Mouse (Mus musculus) kidney, embryonic 14.5 days (tissue): ENCODE data around the gene Itpkc. TPM values are rescaled to one million over a fixed set of nuclear protein-coding genes. Genes with fewer than 3 reads are reported as not detected.
A peak's percentile ranks its signal among the peaks of the same experiment; 100 is the strongest.
"Not testable (repeated sequence)": the region's sequence is repeated elsewhere in the genome, so short reads cannot be mapped to it uniquely, and the experiment has no call there.

Experiments
- ATAC-seq: fragments of 200-750 bp; cut with Nextera tagmentation; 2 replicates; pipeline ENCODE4 v1.8.0; 2017; ENCODE audit warnings: moderate number of reproducible peaks, mild to moderate bottlenecking, moderate TSS enrichment, moderate library complexity; ENCODE audit not compliant: low FRiP score, low TSS enrichment
- H3K27ac ChIP-seq: fragments of 300-500 bp; sonication (generic); 2 replicates; pipeline ENCODE4 v1.5.1; 2014; ENCODE audit warnings: low read depth, mild to moderate bottlenecking, low read length, moderate library complexity, mixed read lengths
- H3K27me3 ChIP-seq: fragments of 300-500 bp; sonication (generic); 2 replicates; pipeline ENCODE4 v1.6.1; 2014; ENCODE audit warnings: mild to moderate bottlenecking, low read length; ENCODE audit not compliant: control insufficient read depth, insufficient read depth
- H3K36me3 ChIP-seq: fragments of 300-500 bp; sonication (generic); 2 replicates; pipeline ENCODE4 v1.6.1; 2014; ENCODE audit warnings: low read length, mixed read lengths; ENCODE audit not compliant: control insufficient read depth, insufficient read depth
- H3K4me1 ChIP-seq: fragments of 300-500 bp; sonication (generic); 2 replicates; pipeline ENCODE4 v1.6.1; 2014; ENCODE audit warnings: low read length, mixed read lengths; ENCODE audit not compliant: control insufficient read depth, insufficient read depth
- H3K4me2 ChIP-seq: fragments of 300-500 bp; sonication (generic); replicated peaks from 2 replicates; pipeline ENCODE4 v1.6.1; 2014; ENCODE audit warnings: low read depth, mild to moderate bottlenecking, low read length
- H3K4me3 ChIP-seq: fragments of 300-500 bp; sonication (generic); 2 replicates; pipeline ENCODE4 v1.5.1; 2014; ENCODE audit warnings: mild to moderate bottlenecking, low read length
- H3K9ac ChIP-seq: fragments of 300-500 bp; sonication (generic); 2 replicates; pipeline ENCODE4 v1.6.1; 2014; ENCODE audit warnings: low read depth, mild to moderate bottlenecking, low read length, moderate library complexity
- H3K9me3 ChIP-seq: fragments of 300-500 bp; sonication (generic); 2 replicates; pipeline ENCODE4 v1.6.1; 2016; ENCODE audit warnings: low read length; ENCODE audit not compliant: control insufficient read depth
- WGBS: fragments of 180-500 bp; shearing (Covaris S2); extraction: QIAGEN DNeasy Blood & Tissue Kit; methylation state at CpG from one replicate; pipeline ENCODE4 v1.1.7; 2014; 5-methylcytosine and 5-hydroxymethylcytosine counted together
- polyA plus RNA-seq: library from polyadenylated mRNA; unstranded; fragments of >200 nt; fragmentation: Nextera tagmentation; extraction: Ambion mirVana; gene quantifications from 2 replicates; pipeline ENCODE4 v1.2.1, GENCODE M21; 2014

Itpkc gene
- polyA plus RNA-seq, 1 experiment from 2014 or later: 5.2 TPM

- H3K4me2 ChIP-seq: no peak overlapping the region
- no peak overlapping the region for H3K9ac ChIP-seq
- no peak for ATAC-seq
- no peak overlapping the region for H3K4me3 ChIP-seq
- H3K27me3 ChIP-seq: no peaks in the 10 kb centered on the region
- H3K36me3 ChIP-seq: peaks cover 17% of the 10 kb centered on the region
- 81% methylated on average over 5 of the region's 5 CpGs for WGBS
- no peaks in the 10 kb centered on the region for H3K4me1 ChIP-seq
- no peak overlapping the region for H3K27ac ChIP-seq
- no peaks in the 10 kb centered on the region for H3K9me3 ChIP-seq
These were observed 21.5 kb upstream of the Itpkc start for GRCm38 (mm10) chr7:27249928-27250327.

GRCm38 (mm10) chr7:27249146-27249545 is 20.7 kb upstream of the Itpkc start:
- Histone ChIP-seq H3K4me3 (no peak overlapping the region), H3K4me1 (no peaks in the 10 kb centered on the region), H3K4me2 (no peak overlapping the region), H3K27me3 (no peaks in the 10 kb centered on the region), H3K9ac (no peak overlapping the region), H3K36me3 (peaks cover 17% of the 10 kb centered on the region), H3K27ac (no peak overlapping the region), H3K9me3 (no peaks in the 10 kb centered on the region)
- 98% methylated on average over 2 of the region's 2 CpGs for WGBS
- ATAC-seq: no peak

GRCm38 (mm10) chr7:27244088-27244487 is 15.6 kb upstream of the Itpkc start:
- 91% methylated on average over 2 of the region's 2 CpGs for WGBS
- not testable (repeated sequence) for H3K27ac ChIP-seq, H3K4me3 ChIP-seq, H3K4me1 ChIP-seq, ATAC-seq, H3K9ac ChIP-seq, H3K27me3 ChIP-seq, H3K9me3 ChIP-seq, H3K4me2 ChIP-seq
- peaks cover 33% of the 10 kb centered on the region; the same call in 1 of the 2 replicates for H3K36me3 ChIP-seq

- no peaks in the 10 kb centered on the region for H3K4me1 ChIP-seq
- no peaks in the 10 kb centered on the region for H3K27me3 ChIP-seq
- ATAC-seq: peak; percentile 11; the same call in 1 of the 2 replicates
- no peak overlapping the region for H3K27ac ChIP-seq
- H3K4me2 ChIP-seq: no peak overlapping the region
- WGBS: 40% methylated on average over 8 of the region's 8 CpGs
- H3K9me3 ChIP-seq: no peaks in the 10 kb centered on the region
- H3K4me3 ChIP-seq: no peak overlapping the region
- no peak overlapping the region for H3K9ac ChIP-seq
- H3K36me3 ChIP-seq: peaks cover 33% of the 10 kb centered on the region; the same call in 1 of the 2 replicates
These were observed 14.8 kb upstream of the Itpkc start for GRCm38 (mm10) chr7:27243211-27243610.

GRCm38 (mm10) chr7:27238568-27238967 is 10.1 kb upstream of the Itpkc start:
- H3K4me3 ChIP-seq: no peak overlapping the region
- no peak overlapping the region for H3K9ac ChIP-seq
- no peak overlapping the region for H3K4me2 ChIP-seq
- no peaks in the 10 kb centered on the region for H3K9me3 ChIP-seq
- no peaks in the 10 kb centered on the region for H3K27me3 ChIP-seq
- peaks cover 4% of the 10 kb centered on the region for H3K4me1 ChIP-seq
- H3K36me3 ChIP-seq: peaks cover 18% of the 10 kb centered on the region; the same call in 1 of the 2 replicates
- 89% methylated on average over 5 of the region's 5 CpGs for WGBS
- no peak overlapping the region for H3K27ac ChIP-seq
- no peak for ATAC-seq

- H3K36me3 ChIP-seq: peaks cover 12% of the 10 kb centered on the region; the same call in 1 of the 2 replicates
- H3K4me2 ChIP-seq: no peak overlapping the region
- H3K9me3 ChIP-seq: no peaks in the 10 kb centered on the region
- no peak overlapping the region for H3K4me3 ChIP-seq
- WGBS: 78% methylated on average over 2 of the region's 2 CpGs
- H3K27me3 ChIP-seq: no peaks in the 10 kb centered on the region
- H3K27ac ChIP-seq: no peak overlapping the region
- ATAC-seq: no peak
- no peak overlapping the region for H3K9ac ChIP-seq
- H3K4me1 ChIP-seq: peaks cover 6% of the 10 kb centered on the region
These were observed 9.1 kb upstream of the Itpkc start for GRCm38 (mm10) chr7:27237527-27237926.

GRCm38 (mm10) chr7:27235726-27236125 is 7.3 kb upstream of the Itpkc start:
- Histone ChIP-seq H3K27ac (no peak overlapping the region), H3K9me3 (no peaks in the 10 kb centered on the region), H3K27me3 (no peaks in the 10 kb centered on the region), H3K9ac (no peak overlapping the region), H3K4me1 (peaks cover 6% of the 10 kb centered on the region), H3K36me3 (peaks cover 5% of the 10 kb centered on the region; the same call in 1 of the 2 replicates), H3K4me2 (no peak overlapping the region), H3K4me3 (no peak overlapping the region)
- ATAC-seq: no peak
- 89% methylated on average over 2 of the region's 2 CpGs for WGBS

GRCm38 (mm10) chr7:27233300-27233699 is 4.8 kb upstream of the Itpkc start:
- H3K4me2 ChIP-seq: peak overlapping the region; percentile 63
- peak overlapping the region; percentile 20; the same call in 1 of the 2 replicates for H3K27ac ChIP-seq
- WGBS: 5% methylated on average over 6 of the region's 6 CpGs
- H3K4me1 ChIP-seq: peaks cover 9% of the 10 kb centered on the region
- peak; percentile 33; the same call in 1 of the 2 replicates for ATAC-seq
- H3K4me3 ChIP-seq: peak overlapping the region; percentile 53
- no peaks in the 10 kb centered on the region for H3K36me3 ChIP-seq
- H3K9ac ChIP-seq: peak overlapping the region; percentile 58
- H3K27me3 ChIP-seq: no peaks in the 10 kb centered on the region
- no peaks in the 10 kb centered on the region for H3K9me3 ChIP-seq

- Histone ChIP-seq H3K9ac (peak within 1 kb of the TSS; percentile 58), H3K36me3 (no peaks in the 10 kb centered on the region), H3K4me3 (peak within 1 kb of the TSS; percentile 53), H3K4me1 (peaks cover 9% of the 10 kb centered on the region), H3K27ac (peak within 1 kb of the TSS; percentile 57; the same call in 1 of the 2 replicates), H3K4me2 (peak within 1 kb of the TSS; percentile 63), H3K9me3 (no peaks in the 10 kb centered on the region), H3K27me3 (no peaks in the 10 kb centered on the region)
- under 1% methylated on average over 25 of the region's 25 CpGs for WGBS
- peak; percentile 92 for ATAC-seq
These were observed 4.4 kb upstream of the Itpkc start, which contains the start of gene Coq8b for GRCm38 (mm10) chr7:27232781-27233281. TSS of gene Coq8b (plus strand) at chr7:27233023.
